Mouse (Mus musculus) kidney, embryonic 15.5 days (tissue): ENCODE measurements around the gene Ly6g5b. TPM values are rescaled to one million over a fixed set of nuclear protein-coding genes. Genes with fewer than 3 reads are reported as not detected.
A peak's percentile ranks its signal among the peaks of the same experiment; 100 is the strongest.

ENCODE experiments used
- ATAC-seq: fragments of 200-750 bp; cut with Nextera tagmentation; replicated peaks from 2 replicates; pipeline ENCODE4 v1.8.0; 2017; ENCODE audit warnings: moderate TSS enrichment; ENCODE audit not compliant: low FRiP score
- H3K27ac ChIP-seq: fragments of 300-500 bp; sonication (generic); 2 replicates; pipeline ENCODE4 v1.5.1; 2015; ENCODE audit warnings: mild to moderate bottlenecking, inconsistent platforms
- H3K27me3 ChIP-seq: fragments of 300-500 bp; sonication (generic); 2 replicates; pipeline ENCODE4 v1.6.1; 2015; ENCODE audit warnings: inconsistent platforms
- H3K36me3 ChIP-seq: fragments of 300-500 bp; sonication (generic); 2 replicates; pipeline ENCODE4 v1.6.1; 2015; ENCODE audit warnings: inconsistent platforms
- H3K4me1 ChIP-seq: fragments of 300-500 bp; sonication (generic); 2 replicates; pipeline ENCODE4 v1.6.1; 2015; ENCODE audit warnings: inconsistent platforms
- H3K4me2 ChIP-seq: fragments of 300-500 bp; sonication (generic); 2 replicates; pipeline ENCODE4 v1.6.1; 2015; ENCODE audit warnings: moderate library complexity, mild to moderate bottlenecking, inconsistent platforms
- H3K4me3 ChIP-seq: fragments of 300-500 bp; sonication (generic); replicated peaks from 2 replicates; pipeline ENCODE4 v1.5.1; 2015; ENCODE audit warnings: mild to moderate bottlenecking, inconsistent platforms
- H3K9ac ChIP-seq: fragments of 300-500 bp; sonication (generic); 2 replicates; pipeline ENCODE4 v1.6.1; 2015; ENCODE audit warnings: mild to moderate bottlenecking, inconsistent platforms
- H3K9me3 ChIP-seq: fragments of 300-500 bp; sonication (generic); replicated peaks from 2 replicates; pipeline ENCODE4 v1.6.1; 2016; ENCODE audit warnings: inconsistent platforms
- WGBS: fragments of 180-500 bp; shearing (Covaris S2); methylation state at CpG from one replicate; pipeline ENCODE4 v1.1.7; 2015; ENCODE audit warnings: mixed read lengths; 5-methylcytosine and 5-hydroxymethylcytosine counted together
- polyA plus RNA-seq: library from polyadenylated mRNA; unstranded; fragments of >200 nt; fragmentation: Nextera tagmentation; extraction: Ambion mirVana; gene quantifications from 2 replicates; pipeline ENCODE4 v1.2.1, GENCODE M21; 2015

Ly6g5b gene
- polyA plus RNA-seq, 1 experiment from 2014 or later: 0.99 TPM

- no peak overlapping the region for H3K4me2 ChIP-seq
- H3K4me3 ChIP-seq: no peak overlapping the region
- H3K4me1 ChIP-seq: 0 out of 2 replicates have a peak, but pooled peaks cover 4% of the 10 kb centered on the region
- no peaks in the 10 kb centered on the region for H3K27me3 ChIP-seq
- no peak overlapping the region for H3K9ac ChIP-seq
- H3K9me3 ChIP-seq: no peaks in the 10 kb centered on the region
- 72% methylated on average over 3 of the region's 3 CpGs for WGBS
- no peak for ATAC-seq
- no peaks in the 10 kb centered on the region for H3K36me3 ChIP-seq
- H3K27ac ChIP-seq: no peak overlapping the region
Observed at GRCm38 (mm10) chr17:35083929-35084497, 31.2 kb downstream of the Ly6g5b start.

DNA sequence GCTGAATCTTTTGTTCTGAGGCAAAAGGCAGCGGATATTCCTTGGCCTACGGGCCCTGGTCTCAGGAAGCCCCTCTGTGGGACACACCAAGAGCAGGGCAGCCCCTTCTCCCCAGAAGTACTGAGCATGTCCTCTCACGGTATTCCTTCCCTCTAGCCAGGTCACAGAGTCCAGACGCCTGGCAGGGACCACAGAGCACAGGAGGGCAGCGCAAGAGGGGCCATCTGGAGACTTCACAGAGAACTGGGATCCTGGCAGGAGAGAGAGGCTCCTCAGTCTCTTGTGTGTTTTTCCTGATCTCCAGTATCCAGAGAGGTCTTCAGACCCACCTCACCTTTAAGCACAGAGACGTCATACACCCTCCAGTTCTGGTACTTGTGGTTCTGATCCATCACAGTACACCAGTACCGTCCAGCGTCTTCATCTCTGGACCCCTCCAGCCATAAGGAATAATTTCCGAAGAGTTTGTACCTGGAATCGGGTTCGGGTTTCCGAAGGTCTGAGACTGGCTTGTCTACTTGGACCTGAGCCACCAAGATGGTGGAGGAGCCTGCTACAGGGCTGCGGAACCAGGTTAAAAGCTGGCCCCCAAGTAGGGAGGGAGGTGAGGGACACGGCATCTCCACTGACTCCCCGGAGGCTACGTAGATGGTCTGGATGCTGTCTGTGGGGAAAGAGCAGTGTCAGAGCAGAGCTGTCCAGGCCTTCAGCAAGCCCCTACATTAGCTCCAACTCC lies 32.2 kb downstream of the Ly6g5b start:
- no peaks in the 10 kb centered on the region for H3K27me3 ChIP-seq
- ATAC-seq: no peak
- no peak overlapping the region for H3K4me2 ChIP-seq
- 86% methylated on average over 16 of the region's 16 CpGs for WGBS
- H3K9ac ChIP-seq: no peak overlapping the region
- H3K4me3 ChIP-seq: no peak overlapping the region
- no peaks in the 10 kb centered on the region for H3K9me3 ChIP-seq
- H3K4me1 ChIP-seq: peaks cover 8% of the 10 kb centered on the region; the same call in 1 of the 2 replicates
- H3K36me3 ChIP-seq: no peaks in the 10 kb centered on the region
- H3K27ac ChIP-seq: no peak overlapping the region

DNA sequence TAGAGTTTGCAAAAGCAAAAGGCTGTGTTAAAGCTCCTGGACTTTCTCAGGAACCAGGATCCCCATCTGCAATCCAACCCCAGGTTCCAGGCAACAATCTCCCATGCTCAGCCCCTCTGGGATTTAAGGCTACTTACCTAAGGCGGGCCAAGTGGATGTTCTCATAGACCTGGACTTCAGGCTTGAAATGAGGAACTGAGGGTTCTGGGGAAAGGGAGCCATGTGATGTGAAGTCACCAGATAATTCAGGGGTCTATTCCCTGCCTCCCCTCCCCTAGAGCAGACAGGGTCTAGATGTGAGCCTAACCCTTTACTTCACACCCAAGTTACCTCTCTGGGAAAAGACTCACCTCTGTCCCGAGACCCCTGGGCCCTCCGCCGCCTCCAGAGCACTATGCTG lies 34.5 kb downstream of the Ly6g5b start:
- H3K4me2 ChIP-seq: no peak overlapping the region
- no peak for ATAC-seq
- no peaks in the 10 kb centered on the region for H3K27me3 ChIP-seq
- H3K4me3 ChIP-seq: no peak overlapping the region
- H3K9ac ChIP-seq: no peak overlapping the region
- no peak overlapping the region for H3K27ac ChIP-seq
- no peaks in the 10 kb centered on the region for H3K9me3 ChIP-seq
- no peaks in the 10 kb centered on the region for H3K36me3 ChIP-seq
- WGBS: 80% methylated on average over 4 of the region's 4 CpGs
- H3K4me1 ChIP-seq: peaks cover 26% of the 10 kb centered on the region

GRCm38 (mm10) chr17:35080248-35080647 lies 35.0 kb downstream of the Ly6g5b start:
- Histone ChIP-seq H3K9ac (no peak overlapping the region), H3K4me1 (peaks cover 26% of the 10 kb centered on the region), H3K27me3 (no peaks in the 10 kb centered on the region), H3K4me2 (no peak overlapping the region), H3K9me3 (no peaks in the 10 kb centered on the region), H3K27ac (no peak overlapping the region), H3K4me3 (no peak overlapping the region), H3K36me3 (no peaks in the 10 kb centered on the region)
- ATAC-seq: no peak
- 40% methylated on average over 6 of the region's 6 CpGs for WGBS

GRCm38 (mm10) chr17:35079778-35080177 lies 35.5 kb downstream of the Ly6g5b start:
- Histone ChIP-seq H3K9me3 (no peaks in the 10 kb centered on the region), H3K27me3 (no peaks in the 10 kb centered on the region), H3K4me2 (no peak overlapping the region), H3K27ac (no peak overlapping the region), H3K9ac (no peak overlapping the region), H3K36me3 (no peaks in the 10 kb centered on the region), H3K4me1 (peaks cover 26% of the 10 kb centered on the region), H3K4me3 (no peak overlapping the region)
- 73% methylated on average over 9 of the region's 9 CpGs for WGBS
- 0 out of 2 replicates have a peak, but pooled peaks have one; percentile 22 for ATAC-seq

DNA sequence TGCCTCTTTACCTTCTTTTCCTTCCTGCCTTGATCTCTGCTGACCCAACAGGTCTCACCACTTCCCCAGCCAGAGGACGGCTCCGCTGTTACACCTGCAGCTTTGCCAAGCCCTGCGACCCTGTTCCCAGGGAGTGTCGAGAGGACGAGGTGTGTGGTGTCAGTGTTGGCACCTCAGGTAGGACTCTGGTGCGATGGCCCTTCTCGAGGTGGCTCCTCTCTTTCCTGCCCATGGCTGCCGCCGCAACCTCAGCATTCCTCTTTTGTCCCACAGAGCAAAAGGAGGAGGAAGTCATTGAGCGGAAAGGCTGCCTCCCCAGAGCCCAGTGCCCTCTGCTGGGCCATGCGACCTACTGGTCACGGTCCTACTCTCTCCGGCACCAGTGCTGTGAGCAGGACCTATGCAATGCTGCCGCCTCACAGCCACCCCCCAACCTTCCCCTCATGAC lies 37.4 kb downstream of the Ly6g5b start, which contains the start of gene Ly6g6d:
TSS of gene Ly6g6d (minus strand) at position 280 of the 448 bp plus-strand sequence.
- peak; percentile 72 for ATAC-seq
- 3% methylated on average over 14 of the region's 14 CpGs for WGBS
- peaks cover 29% of the 10 kb centered on the region for H3K4me1 ChIP-seq

GRCm38 (mm10) chr17:35077285-35077684 lies 37.9 kb downstream of the Ly6g5b start:
- 7% methylated on average over 2 of the region's 2 CpGs for WGBS
- ATAC-seq: 0 out of 2 replicates have a peak, but pooled peaks have one; percentile 35

More for the DNA sequence above, 37.4 kb downstream of the Ly6g5b start, which contains the start of gene Ly6g6d:
- Histone ChIP-seq H3K4me2 (peak within 1 kb of the TSS; percentile 66), H3K9ac (peak within 1 kb of the TSS; percentile 51), H3K27ac (peak within 1 kb of the TSS; percentile 79), H3K36me3 (no peaks in the 10 kb centered on the region), H3K4me3 (peak within 1 kb of the TSS; percentile 41), H3K27me3 (no peaks in the 10 kb centered on the region), H3K9me3 (no peaks in the 10 kb centered on the region)

DNA sequence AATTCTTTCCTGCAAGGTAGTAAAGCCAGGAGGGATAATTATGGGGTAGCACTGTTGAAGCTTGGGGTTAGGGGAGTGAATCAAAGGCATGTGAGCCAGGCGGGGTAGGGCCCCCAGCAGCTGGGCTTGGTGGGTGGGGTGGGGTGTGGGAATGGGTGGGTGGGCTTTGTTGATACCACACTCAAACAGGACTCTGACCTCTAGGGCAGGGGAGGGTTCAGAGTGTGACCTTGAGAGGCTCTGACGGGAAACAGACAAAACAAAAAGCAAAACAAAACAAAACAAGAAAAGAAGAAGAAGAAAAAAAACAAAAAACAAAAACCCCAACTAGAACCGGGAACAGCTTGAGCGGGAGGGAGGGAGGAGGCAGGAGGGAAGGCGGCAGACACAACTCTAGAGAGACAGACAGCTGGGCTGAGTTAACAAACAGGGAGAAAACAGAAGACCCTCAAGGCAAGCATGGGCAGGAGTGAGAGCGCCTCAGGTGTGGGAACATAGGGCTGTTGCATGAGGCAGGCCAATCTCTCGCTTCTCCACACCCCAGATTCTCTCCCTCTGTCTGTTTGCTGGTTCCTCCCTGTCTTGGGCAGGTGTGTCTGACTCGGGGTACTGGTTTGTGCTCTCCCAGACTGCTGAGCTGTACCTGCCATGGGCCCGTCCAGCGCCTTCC lies 38.6 kb downstream of the Ly6g5b start, which contains the start of gene Ly6g6e:
TSS of gene Ly6g6e (plus strand) at position 396 of the 670 bp plus-strand sequence.
- Histone ChIP-seq H3K27me3 (no peaks in the 10 kb centered on the region), H3K27ac (peak within 1 kb of the TSS; percentile 79), H3K4me3 (peak within 1 kb of the TSS; percentile 41), H3K9me3 (no peaks in the 10 kb centered on the region), H3K4me2 (peak within 1 kb of the TSS; percentile 66), H3K4me1 (peaks cover 34% of the 10 kb centered on the region), H3K36me3 (no peaks in the 10 kb centered on the region), H3K9ac (peak within 1 kb of the TSS; percentile 51)
- no peak for ATAC-seq
- 32% methylated on average over 10 of the region's 10 CpGs for WGBS

More at GRCm38 (mm10) chr17:35077285-35077684, 37.9 kb downstream of the Ly6g5b start:
- Histone ChIP-seq H3K27ac (peak overlapping the region; percentile 79), H3K4me1 (peaks cover 29% of the 10 kb centered on the region), H3K27me3 (no peaks in the 10 kb centered on the region), H3K4me2 (peak overlapping the region; percentile 66), H3K4me3 (peak overlapping the region; percentile 41), H3K9me3 (no peaks in the 10 kb centered on the region), H3K36me3 (no peaks in the 10 kb centered on the region), H3K9ac (peak overlapping the region; percentile 51)

DNA sequence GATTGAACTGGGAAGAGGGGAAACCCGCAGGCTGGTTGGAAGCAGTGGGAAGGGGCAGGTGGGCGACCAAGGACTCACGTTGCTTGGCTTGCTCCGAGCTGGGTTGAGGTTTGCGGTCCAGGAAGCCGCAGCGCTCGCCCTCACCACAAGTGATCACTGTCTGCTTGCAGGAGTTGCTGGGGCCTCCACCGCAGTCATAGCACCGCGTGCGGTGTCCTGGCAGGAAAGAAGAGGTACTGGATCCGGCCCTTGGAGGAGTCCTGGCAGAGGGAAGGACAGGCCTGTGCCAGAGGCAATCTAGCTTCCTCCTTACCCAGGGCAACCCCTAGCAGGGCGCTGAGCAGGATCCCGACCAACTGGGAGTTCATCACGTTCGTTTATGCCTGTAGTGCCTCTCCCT lies 41.1 kb downstream of the Ly6g5b start:
- no peaks in the 10 kb centered on the region for H3K27me3 ChIP-seq
- no peak overlapping the region for H3K4me3 ChIP-seq
- no peak overlapping the region for H3K27ac ChIP-seq
- H3K4me1 ChIP-seq: peaks cover 38% of the 10 kb centered on the region
- no peak overlapping the region for H3K9ac ChIP-seq
- H3K9me3 ChIP-seq: no peaks in the 10 kb centered on the region
- H3K4me2 ChIP-seq: no peak overlapping the region
- ATAC-seq: no peak
- WGBS: 37% methylated on average over 17 of the region's 17 CpGs
- H3K36me3 ChIP-seq: no peaks in the 10 kb centered on the region

GRCm38 (mm10) chr17:35071454-35071853 lies 43.8 kb downstream of the Ly6g5b start:
- Histone ChIP-seq H3K9ac (no peak overlapping the region), H3K4me2 (no peak overlapping the region), H3K4me1 (peaks cover 18% of the 10 kb centered on the region), H3K27ac (no peak overlapping the region), H3K9me3 (no peaks in the 10 kb centered on the region), H3K27me3 (peaks cover 12% of the 10 kb centered on the region), H3K4me3 (no peak overlapping the region), H3K36me3 (no peaks in the 10 kb centered on the region)
- 48% methylated on average over 9 of the region's 9 CpGs for WGBS
- ATAC-seq: no peak

GRCm38 (mm10) chr17:35070556-35071229 lies 44.5 kb downstream of the Ly6g5b start:
- H3K4me2 ChIP-seq: no peak overlapping the region
- H3K9ac ChIP-seq: no peak overlapping the region
- no peaks in the 10 kb centered on the region for H3K36me3 ChIP-seq
- H3K4me1 ChIP-seq: peaks cover 19% of the 10 kb centered on the region
- no peak overlapping the region for H3K4me3 ChIP-seq
- peaks cover 19% of the 10 kb centered on the region for H3K27me3 ChIP-seq
- no peak for ATAC-seq
- H3K27ac ChIP-seq: no peak overlapping the region
- 64% methylated on average over 6 of the region's 6 CpGs for WGBS
- no peaks in the 10 kb centered on the region for H3K9me3 ChIP-seq
